In genomic region chr12:28380203-28380602, GRCm38 (mm10) we compare ENCODE assay signal across 29 mouse cellular contexts.
DNase-seq lines count a peak whose midpoint lies in the region; ATAC-seq and TF ChIP-seq lines count a peak whose summit lies in the region.
"Had no signal": no experiment of that assay in that cellular context is flagged by ENCODE, and none has a peak within 500 bp of the region (broad histone marks: within the 10 kb centered on the region; RNA-seq: fewer than 3 reads in every experiment).

No protein-coding gene starts in this region.

- H3K4me3 ChIP-seq in forebrain, embryonic 10.5 days, result no peak overlapping the region
- H3K4me3 ChIP-seq in forebrain, embryonic 13.5 days, result no peak overlapping the region
- H3K4me3 ChIP-seq in hindbrain, postnatal 0 days (ENCODE audit: low read length), result no peak overlapping the region
- H3K4me3 ChIP-seq in hindbrain, embryonic 13.5 days, result no peak overlapping the region
- no peak overlapping the region for H3K4me3 ChIP-seq in midbrain, embryonic 16.5 days (ENCODE audit: low read depth, low read length)
- H3K4me3 ChIP-seq: embryonic facial prominence, embryonic 10.5 days; embryonic facial prominence, embryonic 13.5 days; erythroblast, embryonic 14.5 days; heart, embryonic 12.5 days; heart, embryonic 15.5 days; hindbrain, embryonic 15.5 days; intestine, embryonic 15.5 days had no signal

- TF ChIP-seq CTCF in hindbrain, postnatal 0 days (IDR thresholded peaks at IDR 0.05; ENCODE audit: low read depth), result no peak

- 50% methylated on average over 3 of the region's 3 CpGs for WGBS in forebrain, embryonic 10.5 days
- WGBS in forebrain, embryonic 13.5 days, result 23% methylated on average over 3 of the region's 3 CpGs
- WGBS in hindbrain, postnatal 0 days, result 48% methylated on average over 3 of the region's 3 CpGs
- 52% methylated on average over 3 of the region's 3 CpGs for WGBS in hindbrain, embryonic 13.5 days
- 22% methylated on average over 3 of the region's 3 CpGs for WGBS in midbrain, embryonic 16.5 days

- no peak for DNase-seq in forebrain, embryonic 10.5 days (ENCODE audit: extremely low spot score, low spot score)
- DNase-seq in hindbrain, postnatal 0 days (ENCODE audit: low spot score), result no peak
- peak; percentile 2 for DNase-seq in CD4-positive helper T cell, adult 2 months (ENCODE audit: low read depth, low spot score)
- DNase-seq in urinary bladder, postnatal 10 days (ENCODE audit: low spot score), result no peak
- DNase-seq: adrenal gland, adult 2 months; adrenal gland, postnatal 14 days; cerebellum, adult 11-12 months; cerebellum, adult 8-10 months; cerebellum, postnatal 10 days; cerebellum, postnatal 36 days; embryo, embryonic 11 days; gastrocnemius, postnatal 25 days; heart, adult 18-20 months; heart, postnatal 10 days; heart, postnatal 4 days had no signal

- no peak overlapping the region for H3K9ac ChIP-seq in forebrain, embryonic 13.5 days
- no peak overlapping the region for H3K9ac ChIP-seq in hindbrain, postnatal 0 days (replicated peaks; ENCODE audit: low read length)
- H3K9ac ChIP-seq in hindbrain, embryonic 13.5 days, result no peak overlapping the region
- H3K9ac ChIP-seq in midbrain, embryonic 16.5 days (ENCODE audit: low read depth, low read length), result no peak overlapping the region
- H3K9ac ChIP-seq: embryonic facial prominence, embryonic 13.5 days; heart, embryonic 12.5 days; heart, embryonic 15.5 days; hindbrain, embryonic 15.5 days; intestine, embryonic 15.5 days had no signal

- peaks cover 46% of the 10 kb centered on the region for H3K4me1 ChIP-seq in forebrain, embryonic 10.5 days
- H3K4me1 ChIP-seq in forebrain, embryonic 13.5 days, result peaks cover 42% of the 10 kb centered on the region
- H3K4me1 ChIP-seq in hindbrain, postnatal 0 days (ENCODE audit: insufficient read depth, low read length), result peaks cover 4% of the 10 kb centered on the region; the same call in 1 of the 2 replicates
- peaks cover 29% of the 10 kb centered on the region for H3K4me1 ChIP-seq in hindbrain, embryonic 13.5 days (replicated peaks)
- H3K4me1 ChIP-seq in midbrain, embryonic 16.5 days (ENCODE audit: control insufficient read depth, insufficient read depth, low read length), result peaks cover 14% of the 10 kb centered on the region; the same call in 1 of the 2 replicates
- H3K4me1 ChIP-seq: intestine, embryonic 15.5 days had no signal

- no peak; the same call in 1 of the 2 replicates for ATAC-seq in forebrain, embryonic 13.5 days
- ATAC-seq in hindbrain, postnatal 0 days, result 0 out of 2 replicates have a peak, but pooled peaks have one; percentile 24
- no peak for ATAC-seq in hindbrain, embryonic 13.5 days (ENCODE audit: low FRiP score)
- peak; percentile 53; the same call in 1 of the 2 replicates for ATAC-seq in midbrain, embryonic 16.5 days
- ATAC-seq in megakaryocyte-erythroid progenitor cell, adult 5-6 weeks (replicated peaks; ENCODE audit: low FRiP score, low TSS enrichment, poor library complexity, severe bottlenecking), result no peak
- ATAC-seq: intestine, embryonic 15.5 days; Patski had no signal

- peak overlapping the region; percentile 4; the same call in 1 of the 2 replicates for H3K27ac ChIP-seq in forebrain, embryonic 10.5 days
- H3K27ac ChIP-seq in forebrain, embryonic 13.5 days, result no peak overlapping the region
- no peak overlapping the region for H3K27ac ChIP-seq in hindbrain, postnatal 0 days
- no peak overlapping the region for H3K27ac ChIP-seq in hindbrain, embryonic 13.5 days
- H3K27ac ChIP-seq in midbrain, embryonic 16.5 days (ENCODE audit: low read length), result no peak overlapping the region
- H3K27ac ChIP-seq: embryonic facial prominence, embryonic 10.5 days; embryonic facial prominence, embryonic 13.5 days; heart, embryonic 15.5 days; hindbrain, embryonic 15.5 days; intestine, embryonic 15.5 days had no signal

- no peaks in the 10 kb centered on the region for H3K27me3 ChIP-seq in forebrain, embryonic 10.5 days (ENCODE audit: poor library complexity, severe bottlenecking)
- H3K27me3 ChIP-seq in forebrain, embryonic 13.5 days, result no peaks in the 10 kb centered on the region
- no peaks in the 10 kb centered on the region for H3K27me3 ChIP-seq in hindbrain, postnatal 0 days (ENCODE audit: insufficient read depth, low read length)
- H3K27me3 ChIP-seq in hindbrain, embryonic 13.5 days, result 0 out of 2 replicates have a peak, but pooled peaks cover 2% of the 10 kb centered on the region
- peaks cover 1% of the 10 kb centered on the region; the same call in 1 of the 2 replicates for H3K27me3 ChIP-seq in midbrain, embryonic 16.5 days (ENCODE audit: control insufficient read depth, insufficient read depth, low read depth, low read length)
- H3K27me3 ChIP-seq: CH12.LX; embryonic facial prominence, embryonic 13.5 days; heart, embryonic 12.5 days; heart, embryonic 15.5 days; hindbrain, embryonic 15.5 days; intestine, embryonic 15.5 days; Patski had no signal

- no peak overlapping the region for H3K4me2 ChIP-seq in forebrain, embryonic 13.5 days
- H3K4me2 ChIP-seq in hindbrain, postnatal 0 days (ENCODE audit: low read depth, low read length), result no peak overlapping the region
- H3K4me2 ChIP-seq in hindbrain, embryonic 13.5 days, result no peak overlapping the region
- H3K4me2 ChIP-seq in midbrain, embryonic 16.5 days (ENCODE audit: low read length), result no peak overlapping the region
- H3K4me2 ChIP-seq: embryonic facial prominence, embryonic 13.5 days; heart, embryonic 12.5 days; heart, embryonic 15.5 days; hindbrain, embryonic 15.5 days; intestine, embryonic 15.5 days had no signal

- H3K36me3 ChIP-seq in forebrain, embryonic 10.5 days (replicated peaks), result no peaks in the 10 kb centered on the region
- no peaks in the 10 kb centered on the region for H3K36me3 ChIP-seq in forebrain, embryonic 13.5 days (ENCODE audit: poor library complexity, severe bottlenecking)
- H3K36me3 ChIP-seq in hindbrain, postnatal 0 days (ENCODE audit: insufficient read depth, low read length), result no peaks in the 10 kb centered on the region
- no peaks in the 10 kb centered on the region for H3K36me3 ChIP-seq in hindbrain, embryonic 13.5 days
- H3K36me3 ChIP-seq in midbrain, embryonic 16.5 days (ENCODE audit: control insufficient read depth, insufficient read depth, low read length), result no peaks in the 10 kb centered on the region
- H3K36me3 ChIP-seq: embryonic facial prominence, embryonic 10.5 days; embryonic facial prominence, embryonic 13.5 days; G1E; heart, embryonic 12.5 days; heart, embryonic 15.5 days; hindbrain, embryonic 15.5 days; intestine, embryonic 15.5 days had no signal

- H3K9me3 ChIP-seq in forebrain, embryonic 10.5 days, result no peaks in the 10 kb centered on the region
- H3K9me3 ChIP-seq in forebrain, embryonic 13.5 days (replicated peaks), result no peaks in the 10 kb centered on the region
- H3K9me3 ChIP-seq in hindbrain, postnatal 0 days (ENCODE audit: low read length), result no peaks in the 10 kb centered on the region
- no peaks in the 10 kb centered on the region for H3K9me3 ChIP-seq in hindbrain, embryonic 13.5 days
- no peaks in the 10 kb centered on the region for H3K9me3 ChIP-seq in midbrain, embryonic 16.5 days (replicated peaks; ENCODE audit: control insufficient read depth, low read length, poor library complexity, severe bottlenecking)
- H3K9me3 ChIP-seq: embryonic facial prominence, embryonic 10.5 days; embryonic facial prominence, embryonic 13.5 days; heart, embryonic 12.5 days; heart, embryonic 15.5 days; hindbrain, embryonic 15.5 days; intestine, embryonic 15.5 days had no signal

Comparison
In these comparisons a context has a peak if more than half of its experiments do, and no peak if none do; other contexts are left out.
1. ATAC-seq: peak in hindbrain, postnatal 0 days (single experiment) and midbrain, embryonic 16.5 days (single experiment); none in forebrain, embryonic 13.5 days (single experiment), hindbrain, embryonic 13.5 days (single experiment) and megakaryocyte-erythroid progenitor cell, adult 5-6 weeks (single experiment).